In genomic region chr19:48766524-48766923, GRCm38 (mm10) we compare ENCODE assay signal across 32 mouse cellular contexts.
"Had no signal": no experiment of that assay in that cellular context is flagged by ENCODE, and none has a peak within 500 bp of the region (broad histone marks: within the 10 kb centered on the region; RNA-seq: fewer than 3 reads in every experiment).

No protein-coding gene starts in this region.

- H3K36me3 ChIP-seq: limb, embryonic 10.5 days; limb, embryonic 12.5 days; limb, embryonic 13.5 days; limb, embryonic 15.5 days; liver, embryonic 12.5 days; liver, embryonic 13.5 days; liver, embryonic 15.5 days; lung, embryonic 15.5 days; midbrain, embryonic 10.5 days; midbrain, embryonic 12.5 days; midbrain, embryonic 13.5 days; midbrain, embryonic 15.5 days; neural tube, embryonic 12.5 days had no signal

- DNase-seq: left cerebral cortex, postnatal 4 days; liver; liver, embryonic 13.5 days; liver, postnatal 0 days; lung, adult 18-20 months; lung, adult 2 months; lung, embryonic 14.5 days; lung, postnatal 10 days; lung, postnatal 14 days; lung, postnatal 36 days; lung, postnatal 4 days; midbrain, embryonic 14.5 days had no signal

- H3K4me2 ChIP-seq: limb, embryonic 12.5 days; limb, embryonic 13.5 days; limb, embryonic 15.5 days; liver, embryonic 11.5 days; liver, embryonic 12.5 days; liver, embryonic 13.5 days; liver, embryonic 15.5 days; lung, embryonic 14.5 days; lung, embryonic 15.5 days; midbrain, embryonic 11.5 days; midbrain, embryonic 12.5 days; midbrain, embryonic 13.5 days; midbrain, embryonic 15.5 days; neural tube, embryonic 12.5 days had no signal

- H3K9me3 ChIP-seq: limb, embryonic 10.5 days; limb, embryonic 12.5 days; limb, embryonic 13.5 days; limb, embryonic 15.5 days; liver, embryonic 12.5 days; liver, embryonic 13.5 days; lung, embryonic 15.5 days; midbrain, embryonic 10.5 days; midbrain, embryonic 12.5 days; midbrain, embryonic 13.5 days; midbrain, embryonic 15.5 days; neural tube, embryonic 12.5 days had no signal

- H3K27me3 ChIP-seq: limb, embryonic 12.5 days; limb, embryonic 13.5 days; limb, embryonic 15.5 days; liver, embryonic 12.5 days; liver, embryonic 13.5 days; liver, embryonic 15.5 days; lung, embryonic 15.5 days; megakaryocyte, embryonic 14.5 days; midbrain, embryonic 12.5 days; midbrain, embryonic 13.5 days; midbrain, embryonic 15.5 days; neural tube, embryonic 12.5 days had no signal

- H3K27ac ChIP-seq: limb, embryonic 10.5 days; limb, embryonic 12.5 days; limb, embryonic 13.5 days; limb, embryonic 15.5 days; liver, embryonic 12.5 days; liver, embryonic 13.5 days; liver, embryonic 14.5 days; liver, embryonic 15.5 days; lung, embryonic 15.5 days; macrophage; midbrain, embryonic 10.5 days; midbrain, embryonic 12.5 days; midbrain, embryonic 13.5 days; midbrain, embryonic 15.5 days; neural tube, embryonic 12.5 days had no signal

- ATAC-seq: liver, embryonic 12.5 days; liver, postnatal 0 days; lung, postnatal 0 days; midbrain, embryonic 13.5 days; midbrain, embryonic 15.5 days; midbrain, embryonic 16.5 days had no signal

- H3K4me3 ChIP-seq: limb, embryonic 10.5 days; limb, embryonic 12.5 days; limb, embryonic 13.5 days; limb, embryonic 15.5 days; liver, embryonic 12.5 days; liver, embryonic 13.5 days; liver, embryonic 15.5 days; lung, embryonic 15.5 days; megakaryocyte, embryonic 14.5 days; midbrain, embryonic 10.5 days; midbrain, embryonic 12.5 days; midbrain, embryonic 13.5 days; midbrain, embryonic 15.5 days; myocyte; neural tube, embryonic 12.5 days had no signal

- H3K9ac ChIP-seq: limb, embryonic 12.5 days; limb, embryonic 13.5 days; limb, embryonic 15.5 days; liver, embryonic 12.5 days; liver, embryonic 13.5 days; liver, embryonic 14.5 days; liver, embryonic 15.5 days; liver, postnatal 0 days; lung, embryonic 14.5 days; lung, embryonic 15.5 days; midbrain, embryonic 12.5 days; midbrain, embryonic 13.5 days; midbrain, embryonic 15.5 days; neural tube, embryonic 12.5 days had no signal

- H3K4me1 ChIP-seq: limb, embryonic 10.5 days; limb, embryonic 13.5 days; limb, embryonic 15.5 days; liver, embryonic 12.5 days; liver, embryonic 13.5 days; liver, embryonic 15.5 days; lung, embryonic 15.5 days; megakaryocyte, embryonic 14.5 days; midbrain, embryonic 15.5 days; neural tube, embryonic 12.5 days had no signal
